Mouse (Mus musculus) bone marrow, adult 2 months (tissue): ENCODE measurements around the gene Olfr313. TPM values are rescaled to one million over a fixed set of nuclear protein-coding genes. Genes with fewer than 3 reads are reported as not detected.
"Not testable (repeated sequence)": the region's sequence is repeated elsewhere in the genome, so short reads cannot be mapped to it uniquely, and the experiment has no call there.

ENCODE experiments used
- H3K27ac ChIP-seq: fragments of 200-500 bp; 2 replicates; pipeline ENCODE4 v1.5.1; 2012; ENCODE audit warnings: low read depth, mild to moderate bottlenecking, control low read depth, inconsistent platforms, low read length; ENCODE audit not compliant: control insufficient read depth, poor library complexity, insufficient read depth
- H3K4me1 ChIP-seq: fragments of 200-500 bp; 2 replicates; pipeline ENCODE4 v1.6.1; 2011; ENCODE audit warnings: low read length; ENCODE audit not compliant: control insufficient read depth, insufficient read depth
- H3K4me3 ChIP-seq: fragments of 200-500 bp; replicated peaks from 2 replicates; pipeline ENCODE3; 2011; ENCODE audit warnings: mild to moderate bottlenecking, low read depth, low read length, control low read depth; ENCODE audit not compliant: control insufficient read depth
- CTCF ChIP-seq: fragments of 200-500 bp; IDR thresholded peaks from 2 replicates; pipeline ENCODE4 v1.5.1; 2011; ENCODE audit warnings: low read length, control low read depth; ENCODE audit not compliant: control insufficient read depth, insufficient read depth
- POLR2A ChIP-seq: fragments of 200-500 bp; IDR thresholded peaks from 2 replicates; pipeline ENCODE4 v1.6.1; 2011; ENCODE audit warnings: low read depth, mild to moderate bottlenecking, control low read depth, low read length, borderline replicate concordance; ENCODE audit not compliant: control insufficient read depth
- WGBS: fragments of 180-500 bp; shearing (Covaris S2); methylation state at CpG from one replicate; pipeline ENCODE4 v1.1.7; 2018; 5-methylcytosine and 5-hydroxymethylcytosine counted together
- polyA plus RNA-seq: library from polyadenylated mRNA; stranded (reverse); fragments of >200 nt; gene quantifications from 2 replicates; pipeline ENCODE4 v1.2.4, GENCODE M21; 2011; ENCODE audit warnings: low replicate concordance; ENCODE audit not compliant: missing spikeins, insufficient read depth, insufficient read length

The Olfr313 gene
- polyA plus RNA-seq, 1 experiment, result not detected

DNA sequence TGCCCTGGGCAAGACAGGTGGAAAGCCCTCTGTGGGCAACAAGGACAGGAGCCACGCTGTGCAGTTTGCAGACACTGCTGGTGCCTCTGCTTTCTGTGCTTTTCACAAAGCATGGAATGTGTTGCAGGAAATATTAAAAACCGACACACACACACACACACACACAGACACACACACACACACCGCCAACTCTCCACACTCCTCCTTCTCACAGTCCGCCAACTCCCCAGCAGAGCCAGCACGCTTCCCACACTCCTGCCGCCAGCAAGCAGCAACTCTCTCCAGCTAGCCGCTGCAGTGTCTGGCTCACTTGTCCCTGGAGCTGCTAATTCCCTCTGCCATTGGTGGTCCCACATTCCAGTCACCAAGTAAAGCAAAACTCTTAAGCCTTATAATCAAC lies 17.9 kb upstream of the Olfr313 start:
- Histone ChIP-seq H3K4me3 (no peak overlapping the region), H3K4me1 (no peaks in the 10 kb centered on the region), H3K27ac (no peak overlapping the region)
- WGBS, result 78% methylated on average over 7 of the region's 7 CpGs
- TF ChIP-seq POLR2A (no peak), CTCF (no peak)

DNA sequence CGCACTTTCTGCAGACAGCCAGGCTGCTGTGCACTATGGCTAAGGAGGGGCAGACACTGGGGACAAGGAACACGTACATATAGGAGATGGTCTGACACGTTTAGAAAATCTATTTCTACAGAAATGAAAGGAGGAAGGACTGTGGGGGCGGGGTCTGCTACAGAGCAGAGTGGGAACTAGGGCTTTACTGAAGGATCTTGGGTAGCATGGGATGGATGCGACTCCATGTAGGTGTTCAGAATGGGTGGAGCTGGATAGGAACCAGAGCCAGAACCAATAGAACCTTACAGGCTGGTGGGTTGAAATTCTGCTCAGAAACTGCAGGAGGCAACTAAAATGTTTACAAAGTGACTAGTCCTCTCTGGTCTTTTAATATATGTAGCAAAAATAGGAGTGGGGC lies 15.1 kb upstream of the Olfr313 start:
- TF ChIP-seq POLR2A, result no peak
- no peaks in the 10 kb centered on the region for H3K4me1 ChIP-seq

DNA sequence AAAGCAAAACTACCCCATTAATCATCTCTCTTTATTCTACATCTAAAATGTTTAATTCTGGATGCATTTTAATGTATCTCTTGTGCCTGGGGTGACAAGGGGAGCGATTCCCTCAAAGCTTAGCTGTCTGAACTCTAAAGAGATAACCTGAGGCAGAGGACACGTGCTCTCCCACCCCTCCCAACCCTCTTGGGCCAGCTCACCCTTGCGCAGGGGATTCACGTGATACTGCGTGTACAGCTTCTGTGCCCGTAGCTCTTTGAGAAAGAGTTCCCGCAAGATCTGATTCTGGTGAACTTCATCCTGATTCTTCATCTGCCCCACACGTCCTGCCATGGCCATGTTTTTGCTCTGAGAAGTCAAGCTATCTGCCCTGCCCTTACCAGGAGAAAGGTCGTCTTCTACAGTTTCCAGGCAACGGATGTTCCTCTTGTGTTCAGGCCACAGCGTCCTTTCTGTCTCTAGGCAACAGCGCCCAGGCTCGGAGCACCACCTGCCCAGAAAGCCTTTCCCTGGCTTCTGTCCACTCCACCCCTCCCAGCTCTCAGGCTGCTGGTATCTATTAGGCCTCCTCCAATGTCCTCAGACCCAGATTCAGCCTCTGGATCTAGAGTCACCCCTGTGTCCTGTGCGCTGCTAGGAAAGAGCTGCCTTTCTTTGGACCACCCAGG lies 13.1 kb upstream of the Olfr313 start, which contains the start of gene Fam183b:
Fam183b (minus strand) TSS at position 403 of the 671 bp plus-strand sequence.
- no peak within 1 kb of the TSS for H3K27ac ChIP-seq
- WGBS, result 39% methylated on average over 14 of the region's 14 CpGs
- H3K4me1 ChIP-seq, result no peaks in the 10 kb centered on the region
- TF ChIP-seq POLR2A, result no peak
- TF ChIP-seq CTCF, result no peak
- no peak within 1 kb of the TSS for H3K4me3 ChIP-seq

More for the DNA sequence above, 15.1 kb upstream of the Olfr313 start:
- Histone ChIP-seq H3K27ac (no peak overlapping the region), H3K4me3 (no peak overlapping the region)
- WGBS, result 47% methylated on average over 5 of the region's 5 CpGs

DNA sequence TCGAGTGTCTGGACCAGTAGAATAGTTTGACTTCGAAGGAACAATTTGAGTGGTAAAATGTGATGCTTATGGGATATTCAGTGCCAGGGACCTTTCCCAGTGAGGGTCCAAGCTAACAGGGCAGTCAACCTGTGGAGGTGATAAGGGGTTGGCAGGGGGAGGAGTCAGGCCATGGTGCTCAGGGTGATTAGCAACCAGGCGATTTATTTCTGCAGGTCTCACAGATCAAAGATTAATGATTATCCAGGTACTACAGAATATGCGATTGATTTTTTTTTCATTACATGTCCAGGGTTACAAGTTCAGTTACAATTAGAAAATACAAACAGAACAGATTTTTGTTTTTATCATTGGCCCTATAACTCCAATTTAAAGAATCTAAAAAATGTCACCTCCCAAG lies 10.9 kb upstream of the Olfr313 start:
- WGBS, result 76% methylated on average over 4 of the region's 4 CpGs
- no peak overlapping the region for H3K4me3 ChIP-seq
- no peak overlapping the region for H3K27ac ChIP-seq
- TF ChIP-seq POLR2A (no peak), CTCF (no peak)
- no peaks in the 10 kb centered on the region for H3K4me1 ChIP-seq

DNA sequence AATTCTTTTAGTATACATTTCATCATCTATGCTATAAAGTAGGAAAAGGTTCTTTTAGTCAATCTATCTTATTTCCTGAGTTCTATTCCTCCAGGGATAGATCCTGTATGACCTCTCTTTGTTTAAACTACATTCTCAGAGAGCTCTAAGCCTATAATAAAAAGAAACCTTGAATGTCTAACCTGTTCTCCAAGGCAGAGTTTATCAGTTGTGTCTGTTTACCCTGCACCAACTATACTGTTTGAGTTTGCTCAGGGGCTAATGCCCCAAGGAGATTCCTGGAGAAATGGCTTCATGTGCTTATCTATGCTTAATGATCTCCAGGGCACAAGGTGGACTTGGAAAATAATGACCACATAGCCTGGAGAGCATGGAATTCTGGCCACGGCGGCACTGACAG lies 10.4 kb upstream of the Olfr313 start:
- Histone ChIP-seq H3K4me1 (no peaks in the 10 kb centered on the region), H3K27ac (no peak overlapping the region; the same call in 1 of the 2 replicates), H3K4me3 (no peak overlapping the region)
- TF ChIP-seq POLR2A (no peak), CTCF (no peak)
- WGBS, result 92% methylated on average over 2 of the region's 2 CpGs

DNA sequence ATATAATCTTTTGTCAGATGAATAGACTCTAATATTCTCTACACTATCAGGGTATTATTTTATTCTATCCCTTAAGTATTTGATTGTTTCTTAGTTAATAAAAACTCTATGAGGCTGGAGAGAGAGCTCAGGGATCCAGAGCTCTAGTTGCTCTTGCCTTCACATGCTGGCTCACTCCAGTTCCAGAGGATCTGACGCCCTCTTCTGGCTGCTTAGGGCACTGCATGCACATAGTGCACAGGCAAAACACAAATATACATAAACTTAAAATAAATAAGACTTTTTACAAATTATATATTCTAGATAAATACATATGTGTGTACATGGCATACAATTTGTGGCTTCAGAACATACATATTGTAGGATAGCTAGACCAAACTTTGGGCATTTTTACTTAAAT lies 2.8 kb upstream of the Olfr313 start:
- 5% methylated on average over 1 of the region's 1 CpGs for WGBS

DNA sequence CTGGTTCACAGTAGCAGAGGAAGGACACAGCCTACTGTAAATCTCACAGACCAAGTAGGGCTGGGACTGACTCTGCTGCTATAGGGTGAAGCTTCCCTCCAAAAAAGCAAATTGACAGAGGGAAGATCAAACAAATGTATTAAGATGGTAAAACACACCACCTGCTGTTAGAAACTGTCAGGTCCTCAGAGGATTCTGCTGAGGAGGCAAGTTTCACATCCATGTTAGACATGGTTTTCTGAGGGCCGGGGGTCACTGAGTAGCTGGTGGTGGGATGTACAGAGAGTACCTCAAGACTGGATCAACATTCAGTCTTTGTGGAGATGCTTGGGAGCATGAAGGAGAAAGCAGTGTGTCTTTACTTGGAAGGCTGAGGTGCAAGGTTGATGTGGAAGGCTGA lies 876 bp downstream of the Olfr313 start:
- H3K27ac ChIP-seq, result no peak overlapping the region
- TF ChIP-seq CTCF, result no peak
- TF ChIP-seq POLR2A, result no peak
- 70% methylated on average over 1 of the region's 1 CpGs for WGBS
- no peak overlapping the region for H3K4me3 ChIP-seq
- H3K4me1 ChIP-seq, result no peaks in the 10 kb centered on the region

More for the DNA sequence above, 2.8 kb upstream of the Olfr313 start:
- TF ChIP-seq POLR2A, result no peak
- peak; percentile 33; the same call in 1 of the 2 replicates for TF ChIP-seq CTCF
- Histone ChIP-seq H3K4me3 (no peak overlapping the region), H3K27ac (no peak overlapping the region), H3K4me1 (no peaks in the 10 kb centered on the region)

DNA sequence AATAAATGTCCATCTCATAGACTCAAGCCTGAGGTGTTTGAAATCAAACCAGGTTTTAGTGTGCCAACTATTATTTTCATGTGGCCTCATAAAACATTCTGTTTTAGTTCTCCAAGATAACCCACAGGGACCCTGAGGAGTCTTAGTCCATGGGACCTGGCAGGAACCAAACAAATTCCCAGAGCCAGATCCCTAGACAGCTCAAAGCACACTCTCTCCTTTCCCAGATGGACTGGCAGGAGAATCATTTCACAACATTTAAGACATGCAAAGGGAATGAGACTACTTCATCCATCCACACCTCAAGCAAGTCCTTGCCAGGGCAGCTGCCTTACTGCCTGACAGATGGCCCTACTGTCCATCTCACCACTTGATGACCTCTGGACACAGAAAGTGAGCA lies 14.1 kb downstream of the Olfr313 start, which contains the start of gene Olfr312:
Olfr312 (plus strand) TSS at position 301 of the 400 bp plus-strand sequence.
- not testable (repeated sequence) for H3K27ac ChIP-seq, H3K4me1 ChIP-seq

DNA sequence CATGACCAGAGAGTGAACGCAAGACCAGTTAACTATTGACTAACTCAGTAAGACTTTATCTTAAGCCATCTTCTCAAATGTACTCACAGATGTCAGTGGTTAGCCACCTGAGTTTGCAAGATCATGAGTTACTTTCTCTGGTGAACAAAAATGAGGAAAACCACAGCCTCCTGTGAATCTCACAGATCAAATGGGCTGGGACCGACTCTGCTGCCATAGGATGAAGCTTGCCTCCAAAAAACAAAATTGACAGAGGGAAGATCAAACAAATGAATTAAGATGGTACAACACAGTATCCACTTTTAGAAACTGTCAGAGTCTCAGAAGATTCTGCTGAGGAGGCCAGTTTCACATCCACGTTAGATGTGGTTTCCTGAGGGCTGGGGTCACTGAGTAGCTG lies 15.0 kb downstream of the Olfr313 start:
- Histone ChIP-seq H3K4me3 (no peak overlapping the region), H3K27ac (no peak overlapping the region), H3K4me1 (no peaks in the 10 kb centered on the region)
- WGBS, result 35% methylated on average over 3 of the region's 3 CpGs
- TF ChIP-seq POLR2A, result no peak

More for the DNA sequence above, 14.1 kb downstream of the Olfr313 start, which contains the start of gene Olfr312:
- H3K4me3 ChIP-seq, result not testable (repeated sequence)

DNA sequence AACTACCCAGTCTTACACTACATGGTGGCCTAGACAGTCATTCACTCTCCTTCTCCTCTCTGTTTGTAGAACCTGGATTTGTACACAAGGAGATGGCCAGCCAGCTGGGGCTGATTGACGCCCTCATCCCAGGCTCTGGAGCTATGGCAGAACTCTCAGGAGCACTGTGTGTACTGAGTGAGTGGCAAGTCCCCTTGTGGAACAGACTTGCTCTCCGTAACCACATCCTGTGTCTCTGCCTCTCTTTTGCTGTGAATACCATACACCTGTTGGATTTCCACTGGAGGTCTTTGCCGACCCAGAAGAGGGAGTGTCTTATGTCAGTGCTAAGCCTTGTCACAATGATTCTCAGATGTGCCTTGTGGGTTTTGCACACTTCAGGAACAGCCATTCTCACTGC lies 17.7 kb downstream of the Olfr313 start:
- 68% methylated on average over 3 of the region's 3 CpGs for WGBS
- not testable (repeated sequence) for H3K4me1 ChIP-seq, H3K27ac ChIP-seq, H3K4me3 ChIP-seq

DNA sequence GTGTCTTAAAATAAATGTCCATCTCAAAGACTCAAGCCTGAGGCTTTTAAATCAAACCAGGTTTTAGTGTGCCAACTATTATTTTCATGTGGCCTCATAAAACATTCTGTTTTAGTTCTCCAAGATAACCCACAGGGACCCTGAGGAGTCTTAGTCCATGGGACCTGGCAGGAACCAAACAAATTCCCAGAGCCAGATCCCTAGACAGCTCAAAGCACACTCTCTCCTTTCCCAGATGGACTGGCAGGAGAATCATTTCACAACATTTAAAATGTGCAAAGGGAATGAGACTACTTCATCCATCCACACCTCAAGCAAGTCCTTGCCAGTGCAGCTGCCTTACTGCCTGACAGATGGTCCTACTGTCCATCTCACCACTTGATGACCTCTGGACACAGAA lies 24.2 kb downstream of the Olfr313 start, which contains the start of gene Olfr311:
Olfr311 (plus strand) TSS at position 301 of the 400 bp plus-strand sequence.
- H3K27ac ChIP-seq, H3K4me3 ChIP-seq, H3K4me1 ChIP-seq: not testable (repeated sequence)
